Mouse (Mus musculus) midbrain, postnatal 0 days (tissue): ENCODE measurements around the gene 3110082J24Rik. TPM values are rescaled to one million over a fixed set of nuclear protein-coding genes. Genes with fewer than 3 reads are reported as not detected.
A peak's percentile ranks its signal among the peaks of the same experiment; 100 is the strongest.

Experiments used
- ATAC-seq: fragments of 200-750 bp; cut with Nextera tagmentation; 2 replicates; pipeline ENCODE4 v1.8.0; 2017; ENCODE audit warnings: moderate number of reproducible peaks, mild to moderate bottlenecking, moderate TSS enrichment, moderate library complexity; ENCODE audit not compliant: low FRiP score
- DNase-seq: peaks from one replicate; pipeline ENCODE4 v3.0.0-alpha.2; 2015; ENCODE audit warnings: low spot score
- H3K27ac ChIP-seq: fragments of 300-500 bp; sonication (generic); 2 replicates; pipeline ENCODE4 v1.5.1; 2014; ENCODE audit warnings: low read depth, mild to moderate bottlenecking, low read length, mixed read lengths
- H3K27me3 ChIP-seq: fragments of 300-500 bp; sonication (generic); 2 replicates; pipeline ENCODE4 v1.6.1; 2014; ENCODE audit warnings: low read length, control low read depth, mixed read lengths; ENCODE audit not compliant: insufficient read depth
- H3K36me3 ChIP-seq: fragments of 300-500 bp; sonication (generic); 2 replicates; pipeline ENCODE4 v1.6.1; 2014; ENCODE audit warnings: low read length, control low read depth, mixed read lengths; ENCODE audit not compliant: insufficient read depth
- H3K4me1 ChIP-seq: fragments of 300-500 bp; sonication (generic); 2 replicates; pipeline ENCODE4 v1.6.1; 2014; ENCODE audit warnings: mild to moderate bottlenecking, control low read depth, antibody characterized with exemption, low read length, mixed read lengths; ENCODE audit not compliant: insufficient read depth
- H3K4me2 ChIP-seq: fragments of 300-500 bp; sonication (generic); 2 replicates; pipeline ENCODE4 v1.6.1; 2014; ENCODE audit warnings: low read depth, mild to moderate bottlenecking, low read length, mixed read lengths; ENCODE audit not compliant: poor library complexity, severe bottlenecking
- H3K4me3 ChIP-seq: fragments of 300-500 bp; sonication (generic); 2 replicates; pipeline ENCODE4 v1.5.1; 2014; ENCODE audit warnings: low read depth, mild to moderate bottlenecking, low read length, moderate library complexity
- H3K9ac ChIP-seq: fragments of 300-500 bp; sonication (generic); replicated peaks from 2 replicates; pipeline ENCODE4 v1.6.1; 2014; ENCODE audit warnings: mild to moderate bottlenecking, low read length, moderate library complexity, mixed read lengths; ENCODE audit not compliant: poor library complexity, severe bottlenecking
- H3K9me3 ChIP-seq: fragments of 300-500 bp; sonication (generic); 2 replicates; pipeline ENCODE4 v1.6.1; 2016; ENCODE audit warnings: low read length, control low read depth
- CTCF ChIP-seq: IDR thresholded peaks from 2 replicates; pipeline ENCODE4 v1.5.1; 2016; ENCODE audit warnings: antibody characterized with exemption, mild to moderate bottlenecking
- WGBS: fragments of 180-500 bp; shearing (Covaris S2); extraction: QIAGEN DNeasy Blood & Tissue Kit; methylation state at CpG from one replicate; pipeline ENCODE4 v1.1.7; 2014; 5-methylcytosine and 5-hydroxymethylcytosine counted together
- polyA plus RNA-seq: library from polyadenylated mRNA; unstranded; fragments of >200 nt; fragmentation: Nextera tagmentation; extraction: Ambion mirVana; gene quantifications from 2 replicates; pipeline ENCODE4 v1.2.1, GENCODE M21; 2015
- total RNA-seq: library from RNA; depleted of rRNA; stranded (reverse); fragments of >200 nt; gene quantifications from 2 replicates; pipeline ENCODE4 v1.2.3, GENCODE M21; 2014

3110082J24Rik gene
- total and polyA plus RNA-seq, 2 experiments from 2014 or later: 2.6 to 4.3 TPM

DNA sequence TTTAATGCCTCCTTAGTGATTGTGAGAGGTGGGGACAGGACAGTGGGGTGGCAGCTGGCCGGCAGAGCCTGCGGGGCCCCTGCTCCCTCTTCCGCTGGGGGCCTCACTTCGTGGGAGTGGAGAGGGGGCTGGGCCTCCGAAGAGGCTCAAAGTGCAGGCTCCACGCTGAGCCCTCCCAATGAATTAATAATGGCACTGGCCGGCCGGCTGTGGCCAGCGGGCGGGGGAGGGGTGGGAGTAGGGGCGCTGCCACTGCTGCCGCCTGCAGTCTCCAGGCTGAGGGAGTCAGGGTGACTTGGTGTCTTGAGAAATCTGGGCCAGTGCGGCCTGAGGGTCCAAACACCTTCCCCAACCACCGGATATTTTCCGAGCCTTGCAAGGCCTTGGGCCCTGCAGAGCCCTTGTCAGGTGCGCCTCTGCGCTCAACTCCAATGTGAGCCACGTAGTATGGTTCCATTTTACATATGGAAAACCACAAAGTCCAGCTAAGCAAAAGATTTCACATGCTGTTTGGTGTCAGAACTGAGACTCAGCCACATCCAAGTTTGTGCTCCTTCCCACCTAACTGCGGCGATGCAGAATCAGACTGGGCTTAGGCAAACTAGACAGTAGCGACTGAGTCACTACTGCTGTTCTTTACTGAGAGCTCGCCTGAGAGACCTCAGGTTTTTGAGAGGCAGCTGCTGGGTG is 4.6 kb upstream of the 3110082J24Rik start:
- TF ChIP-seq CTCF: no peak
- WGBS: 14% methylated on average over 22 of the region's 22 CpGs
- Histone ChIP-seq H3K36me3 (no peaks in the 10 kb centered on the region), H3K4me3 (peak overlapping the region; percentile 9; the same call in 1 of the 2 replicates), H3K27ac (peak overlapping the region; percentile 68), H3K4me1 (peaks cover 8% of the 10 kb centered on the region), H3K9ac (peak overlapping the region; percentile 20; the same call in 1 of the 2 replicates), H3K9me3 (no peaks in the 10 kb centered on the region), H3K4me2 (peak overlapping the region; percentile 46), H3K27me3 (peaks cover 3% of the 10 kb centered on the region; the same call in 1 of the 2 replicates)
- ATAC-seq: no peak
- DNase-seq: peak; percentile 31

DNA sequence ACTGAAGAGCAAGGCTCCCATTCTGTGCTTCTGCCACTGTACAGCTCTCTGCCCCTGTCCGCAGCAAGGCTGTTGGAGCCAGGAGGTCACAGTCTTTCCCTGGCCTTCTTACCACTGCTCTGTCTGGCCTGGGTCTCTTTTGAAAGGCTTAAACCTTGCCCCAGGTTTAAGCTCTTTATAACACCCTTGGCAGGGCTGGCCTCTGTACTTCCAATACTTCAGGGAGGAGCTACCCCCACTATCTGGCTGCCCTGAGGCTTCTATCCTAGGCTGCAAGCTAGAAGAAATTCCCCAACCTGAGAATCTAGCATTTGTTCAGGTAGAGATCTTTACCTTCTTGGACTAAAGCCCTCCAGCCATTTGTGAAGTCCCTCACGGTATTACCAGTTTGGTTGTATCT is 4.0 kb upstream of the 3110082J24Rik start:
- ATAC-seq (no peak), DNase-seq (no peak)
- no peak for TF ChIP-seq CTCF
- Histone ChIP-seq H3K4me3 (no peak overlapping the region), H3K9ac (no peak overlapping the region), H3K4me2 (no peak overlapping the region; the same call in 1 of the 2 replicates), H3K27me3 (peaks cover 3% of the 10 kb centered on the region; the same call in 1 of the 2 replicates), H3K4me1 (peaks cover 12% of the 10 kb centered on the region), H3K36me3 (no peaks in the 10 kb centered on the region), H3K27ac (no peak overlapping the region; the same call in 1 of the 2 replicates), H3K9me3 (no peaks in the 10 kb centered on the region)
- WGBS: 33% methylated on average over 2 of the region's 2 CpGs

DNA sequence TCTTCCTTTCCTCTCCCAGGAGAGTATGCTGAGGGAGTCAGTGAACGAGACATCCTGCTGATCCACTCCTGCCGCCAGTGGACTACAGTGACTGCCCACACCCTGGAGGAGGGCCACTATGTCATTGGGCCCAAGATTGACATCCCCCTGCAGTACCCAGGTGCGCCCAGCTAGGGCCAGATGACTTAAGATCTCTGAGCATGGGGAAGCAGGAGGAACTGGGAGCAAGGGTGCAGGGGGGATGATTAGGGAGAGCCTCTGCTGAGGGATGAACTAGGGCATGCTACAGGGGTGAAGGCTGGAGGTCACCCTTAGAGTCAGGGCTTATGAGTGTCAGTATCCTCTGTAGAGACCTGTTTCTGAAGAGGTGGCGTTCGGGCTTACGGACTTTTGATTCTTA is 2.3 kb upstream of the 3110082J24Rik start:
- DNase-seq (no peak), ATAC-seq (no peak)
- Histone ChIP-seq H3K4me2 (no peak overlapping the region), H3K4me1 (peaks cover 14% of the 10 kb centered on the region), H3K27ac (no peak overlapping the region), H3K9ac (no peak overlapping the region), H3K27me3 (peaks cover under 1% of the 10 kb centered on the region; the same call in 1 of the 2 replicates), H3K9me3 (no peaks in the 10 kb centered on the region), H3K36me3 (no peaks in the 10 kb centered on the region), H3K4me3 (no peak overlapping the region)
- no peak for TF ChIP-seq CTCF
- WGBS: 72% methylated on average over 6 of the region's 6 CpGs

DNA sequence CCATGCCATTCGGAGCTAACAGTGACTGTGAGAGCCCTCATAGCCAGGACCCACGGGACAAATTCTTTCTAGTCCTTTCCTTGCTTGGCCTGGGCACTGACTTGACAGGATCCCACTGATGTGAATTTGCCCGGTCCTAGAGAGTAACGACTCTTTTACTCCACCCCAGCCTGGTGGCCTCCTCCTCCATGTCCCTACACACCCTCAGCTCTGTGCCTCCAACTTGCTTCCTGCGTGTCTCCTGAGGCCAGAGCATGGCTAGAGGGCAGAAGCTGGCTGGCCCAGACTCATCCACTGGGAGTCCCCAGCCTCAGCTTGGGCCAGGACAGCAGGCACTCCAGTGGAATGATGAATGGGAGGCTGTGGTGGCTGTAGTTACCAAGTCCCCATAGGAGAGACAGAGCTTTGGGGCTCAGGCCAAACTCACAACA is 1.7 kb upstream of the 3110082J24Rik start:
- peaks cover 14% of the 10 kb centered on the region for H3K4me1 ChIP-seq
- 0 out of 2 replicates have a peak overlapping the region, but pooled peaks have one; percentile 18 for H3K4me2 ChIP-seq
- no peaks in the 10 kb centered on the region for H3K36me3 ChIP-seq
- peak; percentile 78 for DNase-seq
- ATAC-seq: peak; percentile 18
- H3K9ac ChIP-seq: no peak overlapping the region
- no peaks in the 10 kb centered on the region for H3K27me3 ChIP-seq
- peak overlapping the region; percentile 51 for H3K27ac ChIP-seq
- H3K9me3 ChIP-seq: no peaks in the 10 kb centered on the region
- H3K4me3 ChIP-seq: no peak overlapping the region
- 12% methylated on average over 5 of the region's 5 CpGs for WGBS
- TF ChIP-seq CTCF: no peak

DNA sequence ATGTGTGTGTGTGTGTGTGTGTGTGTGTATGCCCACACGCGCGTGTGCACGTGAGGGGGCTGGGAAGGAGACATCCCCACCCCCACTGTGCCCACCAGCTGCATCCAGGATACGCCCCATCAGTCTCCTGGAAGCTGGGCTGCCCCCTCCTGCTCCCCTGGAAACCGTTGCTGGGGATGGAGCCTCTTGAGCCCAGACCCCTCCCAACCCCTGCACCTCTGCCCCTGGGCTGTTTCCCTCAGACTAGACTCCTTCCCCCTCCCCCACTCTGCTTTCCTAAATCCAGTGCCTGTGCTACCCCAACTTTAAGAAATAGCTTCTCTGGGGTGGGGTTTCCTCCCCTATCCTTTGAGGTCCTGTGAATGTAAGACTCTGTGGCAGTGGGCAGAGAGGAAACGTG is 1.3 kb upstream of the 3110082J24Rik start:
- no peak overlapping the region for H3K9ac ChIP-seq
- H3K27me3 ChIP-seq: no peaks in the 10 kb centered on the region
- peak; percentile 68 for DNase-seq
- H3K4me2 ChIP-seq: peak overlapping the region; percentile 99; the same call in 1 of the 2 replicates
- H3K27ac ChIP-seq: peak overlapping the region; percentile 51
- no peaks in the 10 kb centered on the region for H3K9me3 ChIP-seq
- peaks cover 14% of the 10 kb centered on the region for H3K4me1 ChIP-seq
- ATAC-seq: no peak
- 9% methylated on average over 7 of the region's 7 CpGs for WGBS
- H3K36me3 ChIP-seq: no peaks in the 10 kb centered on the region
- no peak overlapping the region for H3K4me3 ChIP-seq
- TF ChIP-seq CTCF: no peak

DNA sequence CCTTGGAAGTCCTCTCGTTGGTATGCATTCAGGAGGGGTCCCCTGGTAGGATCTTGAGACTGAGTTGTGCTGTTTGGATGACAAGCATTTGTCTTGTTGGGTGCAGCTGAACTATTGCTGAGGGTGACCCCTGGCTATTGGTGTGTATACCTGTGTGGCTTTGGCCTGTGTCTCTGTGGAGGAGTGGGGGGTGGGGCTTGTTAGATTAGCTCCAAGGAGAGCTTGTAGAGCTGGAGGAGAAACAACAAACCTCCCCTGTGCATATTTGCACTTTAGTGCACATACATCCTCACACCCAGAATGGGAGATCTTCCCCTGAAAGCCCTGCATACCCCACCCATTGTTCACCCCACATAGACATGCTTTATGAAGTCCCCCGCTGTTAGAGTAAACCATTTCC is 870 bp upstream of the 3110082J24Rik start:
- H3K36me3 ChIP-seq: no peaks in the 10 kb centered on the region
- ATAC-seq: no peak
- H3K4me1 ChIP-seq: peaks cover 14% of the 10 kb centered on the region

More for the DNA sequence above, 870 bp upstream of the 3110082J24Rik start:
- DNase-seq: no peak
- peak overlapping the region; percentile 56 for H3K4me3 ChIP-seq
- no peak for TF ChIP-seq CTCF
- peak overlapping the region; percentile 70 for H3K27ac ChIP-seq
- H3K9ac ChIP-seq: peak overlapping the region; percentile 65
- H3K27me3 ChIP-seq: no peaks in the 10 kb centered on the region
- WGBS: 8% methylated on average over 2 of the region's 2 CpGs
- no peaks in the 10 kb centered on the region for H3K9me3 ChIP-seq
- H3K4me2 ChIP-seq: peak overlapping the region; percentile 99
